Mouse (Mus musculus): ENCODE measurements at regions not wholly inside any gene's neighbourhood (a gene's known extent, or its start where the extent isn't known, plus 50 kb on each side); places are given as distances from the start of the nearest gene placed in this dataset.

DNA sequence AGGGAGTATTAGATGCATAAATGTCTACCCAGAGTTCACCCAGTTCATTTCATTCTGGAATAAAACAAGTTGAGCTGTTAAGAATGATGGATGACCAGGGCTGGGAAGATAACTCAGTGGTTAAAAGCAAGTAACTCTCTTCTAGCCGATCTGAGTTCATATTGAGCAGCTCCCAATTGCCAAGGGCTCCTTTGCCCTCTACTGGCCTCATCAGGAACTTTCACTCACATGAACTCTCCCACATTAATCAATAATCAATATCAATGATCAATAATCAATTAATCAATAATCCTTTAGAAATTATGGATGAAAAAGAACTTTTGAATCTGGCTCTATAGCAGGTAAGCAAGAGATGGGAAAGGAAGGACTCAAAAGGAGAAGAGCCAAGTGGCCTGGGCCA, 206.3 kb upstream of the Mtpn start:
- no peaks in the 10 kb centered on the region for H3K36me3 ChIP-seq (ENCODE audit: insufficient read depth, low read length)
- H3K4me1 ChIP-seq (replicated peaks; ENCODE audit: low read depth, low read length) = no peaks in the 10 kb centered on the region
- H3K27me3 ChIP-seq (ENCODE audit: insufficient read depth, low read length) = no peaks in the 10 kb centered on the region
- H3K9me3 ChIP-seq (ENCODE audit: low read length) = no peaks in the 10 kb centered on the region
- TF ChIP-seq CTCF (conservative IDR thresholded peaks at IDR 0.05; ENCODE audit: low read length) (peak; percentile 46), POU5F1 (IDR thresholded peaks at IDR 0.05; ENCODE audit: borderline replicate concordance, low read length) (no peak), NANOG (IDR thresholded peaks at IDR 0.05; ENCODE audit: borderline replicate concordance, low read length) (no peak)
- no peak overlapping the region for H3K4me3 ChIP-seq (replicated peaks; ENCODE audit: low read length)

DNA sequence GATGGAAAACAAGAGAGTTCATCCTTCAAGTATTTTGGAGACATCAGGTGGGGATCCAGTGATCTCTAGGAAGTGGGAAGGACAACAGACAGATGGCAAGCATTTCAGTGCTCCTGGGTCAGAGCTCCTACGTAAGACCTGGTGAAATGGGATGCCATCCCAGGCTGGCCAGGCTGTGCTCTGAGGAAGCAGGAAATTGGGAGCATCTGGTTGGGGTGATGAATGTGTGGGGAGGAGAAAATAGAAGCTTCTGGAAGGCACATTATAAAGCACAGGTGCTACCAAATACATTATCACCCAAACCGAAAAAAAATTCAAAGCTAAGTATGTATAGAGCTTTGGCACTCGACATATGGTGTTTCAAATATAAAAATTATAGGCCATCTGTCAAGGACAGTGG, 165.9 kb upstream of the Mtpn start:
- no peak for TF ChIP-seq NANOG (IDR thresholded peaks at IDR 0.05; ENCODE audit: borderline replicate concordance, low read length)
- TF ChIP-seq POU5F1 (IDR thresholded peaks at IDR 0.05; ENCODE audit: borderline replicate concordance, low read length) = no peak
- TF ChIP-seq CTCF (conservative IDR thresholded peaks at IDR 0.05; ENCODE audit: low read length) = no peak
- H3K27me3 ChIP-seq (ENCODE audit: insufficient read depth, low read length) = no peaks in the 10 kb centered on the region
- 0 out of 2 replicates have a peak, but pooled peaks cover under 1% of the 10 kb centered on the region for H3K9me3 ChIP-seq (ENCODE audit: low read length)
- H3K4me1 ChIP-seq (replicated peaks; ENCODE audit: low read depth, low read length) = no peaks in the 10 kb centered on the region
- no peak overlapping the region for H3K4me3 ChIP-seq (replicated peaks; ENCODE audit: low read length)
- H3K36me3 ChIP-seq (ENCODE audit: insufficient read depth, low read length) = no peaks in the 10 kb centered on the region

GRCm38 (mm10) chr6:35667062-35667461, 127.4 kb upstream of the Mtpn start:
- H3K4me1 ChIP-seq (replicated peaks; ENCODE audit: low read depth, low read length) = no peaks in the 10 kb centered on the region
- no peaks in the 10 kb centered on the region for H3K36me3 ChIP-seq (ENCODE audit: insufficient read depth, low read length)
- peaks cover 20% of the 10 kb centered on the region for H3K9me3 ChIP-seq (ENCODE audit: low read length)
- no peak for TF ChIP-seq NANOG (IDR thresholded peaks at IDR 0.05; ENCODE audit: borderline replicate concordance, low read length)
- no peak for TF ChIP-seq POU5F1 (IDR thresholded peaks at IDR 0.05; ENCODE audit: borderline replicate concordance, low read length)
- TF ChIP-seq CTCF (conservative IDR thresholded peaks at IDR 0.05; ENCODE audit: low read length) = no peak
- no peak overlapping the region for H3K4me3 ChIP-seq (replicated peaks; ENCODE audit: low read length)
- H3K27me3 ChIP-seq (ENCODE audit: insufficient read depth, low read length) = no peaks in the 10 kb centered on the region

- no peaks in the 10 kb centered on the region for H3K27me3 ChIP-seq (ENCODE audit: insufficient read depth, low read length)
- no peaks in the 10 kb centered on the region for H3K9me3 ChIP-seq (ENCODE audit: low read length)
- H3K4me3 ChIP-seq (replicated peaks; ENCODE audit: low read length) = no peak overlapping the region
- TF ChIP-seq NANOG (IDR thresholded peaks at IDR 0.05; ENCODE audit: borderline replicate concordance, low read length) = no peak
- H3K4me1 ChIP-seq (replicated peaks; ENCODE audit: low read depth, low read length) = no peaks in the 10 kb centered on the region
- H3K36me3 ChIP-seq (ENCODE audit: insufficient read depth, low read length) = no peaks in the 10 kb centered on the region
These were observed 111.7 kb upstream of the Mtpn start for GRCm38 (mm10) chr6:35651401-35651800.

- H3K4me1 ChIP-seq (replicated peaks; ENCODE audit: low read depth, low read length) = no peaks in the 10 kb centered on the region
- H3K9me3 ChIP-seq (ENCODE audit: low read length) = no peaks in the 10 kb centered on the region
- TF ChIP-seq POU5F1 (IDR thresholded peaks at IDR 0.05; ENCODE audit: borderline replicate concordance, low read length) = no peak
- TF ChIP-seq CTCF (conservative IDR thresholded peaks at IDR 0.05; ENCODE audit: low read length) = no peak
- TF ChIP-seq NANOG (IDR thresholded peaks at IDR 0.05; ENCODE audit: borderline replicate concordance, low read length) = no peak
- H3K27me3 ChIP-seq (ENCODE audit: insufficient read depth, low read length) = no peaks in the 10 kb centered on the region
- H3K4me3 ChIP-seq (replicated peaks; ENCODE audit: low read length) = no peak overlapping the region
- no peaks in the 10 kb centered on the region for H3K36me3 ChIP-seq (ENCODE audit: insufficient read depth, low read length)
These were observed 105.5 kb upstream of the Mtpn start for GRCm38 (mm10) chr6:35645210-35645609.

DNA sequence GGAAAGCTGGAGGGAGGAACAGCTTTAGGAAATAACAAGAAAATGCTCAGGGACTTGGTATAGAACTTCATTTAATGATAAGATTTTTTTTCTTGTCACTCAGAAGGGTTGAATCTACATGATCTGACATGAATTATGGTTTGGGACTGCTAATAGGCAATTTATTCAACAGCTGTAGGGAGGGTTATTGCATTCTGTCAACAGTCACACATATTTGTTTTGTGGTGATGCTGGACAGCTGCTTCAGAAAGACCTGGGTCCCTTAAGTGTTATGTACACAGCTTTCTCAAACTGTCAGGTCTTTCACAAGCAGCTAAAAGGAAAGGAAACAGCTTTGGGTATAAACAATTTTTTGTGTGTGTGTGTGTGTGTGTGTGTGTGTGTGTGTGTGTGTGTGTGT, 101.0 kb upstream of the Mtpn start:
- Histone ChIP-seq H3K4me3 (replicated peaks; ENCODE audit: low read length) (no peak overlapping the region), H3K9me3 (ENCODE audit: low read length) (no peaks in the 10 kb centered on the region), H3K27me3 (ENCODE audit: insufficient read depth, low read length) (no peaks in the 10 kb centered on the region), H3K4me1 (replicated peaks; ENCODE audit: low read depth, low read length) (no peaks in the 10 kb centered on the region), H3K36me3 (ENCODE audit: insufficient read depth, low read length) (no peaks in the 10 kb centered on the region)
- TF ChIP-seq CTCF (conservative IDR thresholded peaks at IDR 0.05; ENCODE audit: low read length) = no peak
- TF ChIP-seq NANOG (IDR thresholded peaks at IDR 0.05; ENCODE audit: borderline replicate concordance, low read length) = no peak
- TF ChIP-seq POU5F1 (IDR thresholded peaks at IDR 0.05; ENCODE audit: borderline replicate concordance, low read length) = no peak

DNA sequence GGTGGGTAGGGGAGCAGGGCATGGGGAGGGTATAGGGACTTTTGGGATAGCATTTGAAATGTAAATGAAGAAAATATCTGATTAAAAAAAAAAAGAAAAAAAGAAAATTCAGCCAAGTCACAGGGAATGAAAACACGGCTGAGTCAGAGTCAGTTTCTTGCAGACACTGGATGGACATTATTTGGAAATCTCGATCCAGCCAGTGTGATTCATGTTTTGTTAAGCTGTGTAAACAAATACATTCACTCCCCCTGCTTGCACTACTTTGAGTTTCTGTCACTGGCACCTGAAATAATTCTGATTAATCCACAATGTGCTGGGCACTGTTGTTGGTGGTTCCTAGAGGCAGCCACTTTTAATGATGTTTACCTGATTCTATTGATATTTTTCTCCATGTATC, 68.6 kb upstream of the Mtpn start:
- H3K4me3 ChIP-seq (replicated peaks; ENCODE audit: low read length) = no peak overlapping the region
- TF ChIP-seq CTCF (conservative IDR thresholded peaks at IDR 0.05; ENCODE audit: low read length) (no peak), NANOG (IDR thresholded peaks at IDR 0.05; ENCODE audit: borderline replicate concordance, low read length) (no peak), POU5F1 (IDR thresholded peaks at IDR 0.05; ENCODE audit: borderline replicate concordance, low read length) (no peak)
- no peaks in the 10 kb centered on the region for H3K27me3 ChIP-seq (ENCODE audit: insufficient read depth, low read length)
- no peaks in the 10 kb centered on the region for H3K36me3 ChIP-seq (ENCODE audit: insufficient read depth, low read length)
- H3K9me3 ChIP-seq (ENCODE audit: low read length) = peaks cover 23% of the 10 kb centered on the region
- H3K4me1 ChIP-seq (replicated peaks; ENCODE audit: low read depth, low read length) = no peaks in the 10 kb centered on the region

DNA sequence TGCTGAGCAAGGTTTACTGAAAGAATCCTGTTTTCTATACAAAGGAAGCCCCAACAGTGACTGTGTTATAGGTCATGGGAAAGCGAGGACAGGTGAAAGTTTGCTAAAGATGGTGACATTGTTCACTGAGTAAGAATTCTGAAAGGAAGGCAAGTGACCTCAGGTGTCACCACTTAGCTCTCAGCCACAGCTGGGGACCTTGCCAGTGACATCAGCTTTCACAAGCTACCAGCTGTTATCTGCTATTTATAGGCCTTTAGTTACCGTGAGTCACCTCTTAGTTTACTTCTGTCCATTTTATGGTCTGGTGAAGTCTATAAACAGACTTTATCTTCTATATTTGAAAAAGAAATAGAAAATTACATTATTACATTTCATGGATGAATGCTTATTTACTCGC, 65.4 kb upstream of the Mtpn start:
- Histone ChIP-seq H3K9me3 (ENCODE audit: low read length) (peaks cover 23% of the 10 kb centered on the region), H3K27me3 (ENCODE audit: insufficient read depth, low read length) (no peaks in the 10 kb centered on the region), H3K36me3 (ENCODE audit: insufficient read depth, low read length) (no peaks in the 10 kb centered on the region), H3K4me3 (replicated peaks; ENCODE audit: low read length) (no peak overlapping the region), H3K4me1 (replicated peaks; ENCODE audit: low read depth, low read length) (no peaks in the 10 kb centered on the region)
- TF ChIP-seq NANOG (IDR thresholded peaks at IDR 0.05; ENCODE audit: borderline replicate concordance, low read length) = no peak
- no peak for TF ChIP-seq CTCF (conservative IDR thresholded peaks at IDR 0.05; ENCODE audit: low read length)
- no peak for TF ChIP-seq POU5F1 (IDR thresholded peaks at IDR 0.05; ENCODE audit: borderline replicate concordance, low read length)

DNA sequence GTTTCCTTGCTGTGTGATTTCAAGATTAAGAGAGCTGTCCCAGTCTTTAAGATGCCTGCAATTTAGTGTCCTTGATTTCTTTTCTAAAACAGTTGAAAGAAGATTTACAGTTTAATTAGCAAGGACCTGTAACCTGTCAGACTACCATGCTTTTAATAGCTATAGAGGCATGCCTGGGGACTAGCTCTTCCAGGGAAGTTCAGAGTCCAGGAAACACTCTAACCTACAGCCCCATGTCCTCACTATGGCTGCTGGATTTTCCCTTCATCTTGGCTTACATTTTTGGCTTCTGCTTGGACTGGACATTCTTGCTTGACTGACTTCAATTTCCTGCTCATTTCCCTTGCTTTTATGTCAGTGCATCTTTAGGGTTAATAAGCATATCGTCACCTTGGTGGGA, 61.7 kb upstream of the Mtpn start:
- Histone ChIP-seq H3K4me1 (replicated peaks; ENCODE audit: low read depth, low read length) (no peaks in the 10 kb centered on the region), H3K36me3 (ENCODE audit: insufficient read depth, low read length) (no peaks in the 10 kb centered on the region), H3K9me3 (ENCODE audit: low read length) (peaks cover 11% of the 10 kb centered on the region), H3K27me3 (ENCODE audit: insufficient read depth, low read length) (no peaks in the 10 kb centered on the region), H3K4me3 (replicated peaks; ENCODE audit: low read length) (no peak overlapping the region)
- TF ChIP-seq CTCF (conservative IDR thresholded peaks at IDR 0.05; ENCODE audit: low read length) (no peak), POU5F1 (IDR thresholded peaks at IDR 0.05; ENCODE audit: borderline replicate concordance, low read length) (no peak), NANOG (IDR thresholded peaks at IDR 0.05; ENCODE audit: borderline replicate concordance, low read length) (no peak)

All from E14TG2a.4 (cell line).